8 mouse cellular contexts compared by ENCODE assay signal in the genomic region with DNA sequence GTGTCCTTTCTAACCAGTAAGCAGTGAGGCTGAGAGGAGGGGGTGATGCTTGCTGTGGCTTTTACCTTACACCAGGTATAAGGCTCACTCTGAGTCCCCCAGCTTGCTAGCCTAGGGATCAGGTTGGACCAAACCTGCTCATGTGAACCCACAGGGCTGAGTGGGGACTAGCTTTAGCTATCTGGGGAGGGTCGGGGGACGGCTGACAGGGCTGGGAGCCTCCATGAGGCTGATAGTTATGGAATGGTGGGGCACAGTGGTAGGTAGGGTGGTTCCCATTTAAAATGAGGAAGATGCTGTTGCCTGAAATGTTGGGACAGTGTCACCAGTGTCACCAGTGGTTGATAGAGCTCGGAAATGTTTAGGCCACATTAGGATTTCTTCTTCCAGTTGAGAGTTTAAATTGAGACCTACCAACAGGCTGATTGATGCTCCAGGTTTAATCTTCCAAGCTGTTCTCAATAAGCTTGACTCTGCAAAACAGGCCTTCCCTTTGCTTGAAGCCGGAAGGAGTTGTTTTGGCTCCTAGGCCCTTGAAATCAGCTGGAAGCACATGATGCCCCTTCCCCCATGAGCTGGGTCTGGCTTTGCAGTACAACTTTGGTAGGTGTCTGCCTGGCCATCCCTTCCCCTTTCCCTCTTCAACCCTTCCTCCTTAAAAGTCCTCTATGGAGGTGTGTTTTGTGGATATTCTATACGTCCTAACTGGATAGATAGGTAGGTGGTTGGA. TPM values are rescaled to one million over a fixed set of nuclear protein-coding genes. Genes with fewer than 3 reads are reported as not detected.
DNase-seq lines count a peak whose midpoint lies in the region; ATAC-seq and TF ChIP-seq lines count a peak whose summit lies in the region.

No protein-coding gene starts in this region.

- H3K27ac ChIP-seq in cerebellum, adult 2 months (ENCODE audit: insufficient read depth, low read length), result peak overlapping the region; percentile 10; the same call in 1 of the 2 replicates
- no peak overlapping the region for H3K27ac ChIP-seq in hindbrain, embryonic 11.5 days (ENCODE audit: low read depth, low read length)
- H3K27ac ChIP-seq in liver, embryonic 15.5 days (replicated peaks), result no peak overlapping the region

- peak overlapping the region; percentile 87 for H3K9ac ChIP-seq in hindbrain, embryonic 11.5 days (ENCODE audit: low read depth, low read length)
- H3K9ac ChIP-seq in liver, embryonic 15.5 days, result no peak overlapping the region

- ATAC-seq in hindbrain, embryonic 11.5 days (ENCODE audit: low FRiP score), result no peak
- ATAC-seq in liver, embryonic 15.5 days (ENCODE audit: insufficient read depth), result no peak

- TF ChIP-seq CTCF in cerebellum, adult 2 months (IDR thresholded peaks at IDR 0.05; ENCODE audit: borderline replicate concordance, insufficient read depth, low read depth, low read length), result no peak

- peak overlapping the region; percentile 79 for H3K4me3 ChIP-seq in cerebellum, adult 2 months (replicated peaks; ENCODE audit: insufficient read depth, low read depth, low read length)
- H3K4me3 ChIP-seq in hindbrain, embryonic 11.5 days (ENCODE audit: low read depth, low read length), result peak overlapping the region; percentile 67
- peak overlapping the region; percentile 72 for H3K4me3 ChIP-seq in liver, embryonic 15.5 days (replicated peaks)

- peak overlapping the region; percentile 93 for H3K4me2 ChIP-seq in hindbrain, embryonic 11.5 days (replicated peaks; ENCODE audit: low read depth, low read length)
- peak overlapping the region; percentile 86 for H3K4me2 ChIP-seq in liver, embryonic 15.5 days

- H3K4me1 ChIP-seq in cerebellum, adult 2 months (ENCODE audit: control insufficient read depth, insufficient read depth, low read length), result 0 out of 2 replicates have a peak, but pooled peaks cover 4% of the 10 kb centered on the region
- H3K4me1 ChIP-seq in hindbrain, embryonic 11.5 days (replicated peaks; ENCODE audit: control insufficient read depth, insufficient read depth, low read length), result peaks cover 6% of the 10 kb centered on the region; the same call in 1 of the 2 replicates
- H3K4me1 ChIP-seq in liver, embryonic 15.5 days (replicated peaks), result peaks cover 30% of the 10 kb centered on the region

- no peaks in the 10 kb centered on the region for H3K27me3 ChIP-seq in cerebellum, adult 2 months (ENCODE audit: control insufficient read depth, insufficient read depth, low read length)
- no peaks in the 10 kb centered on the region for H3K27me3 ChIP-seq in hindbrain, embryonic 11.5 days (ENCODE audit: control insufficient read depth, insufficient read depth, low read length)
- H3K27me3 ChIP-seq in liver, embryonic 15.5 days, result peaks cover 33% of the 10 kb centered on the region

- no peak for TF ChIP-seq POLR2A in cerebellum, adult 2 months (IDR thresholded peaks at IDR 0.05; ENCODE audit: borderline replicate concordance, insufficient read depth, low read length)

- no peaks in the 10 kb centered on the region for H3K36me3 ChIP-seq in hindbrain, embryonic 11.5 days (ENCODE audit: control insufficient read depth, insufficient read depth, low read length)
- no peaks in the 10 kb centered on the region for H3K36me3 ChIP-seq in liver, embryonic 15.5 days (replicated peaks)

- whole genome bisulfite sequencing in cerebellum, adult 2 months, result 9% methylated on average over 5 of the region's 5 CpGs
- WGBS in hindbrain, embryonic 11.5 days, result 65% methylated on average over 5 of the region's 5 CpGs
- WGBS in liver, embryonic 15.5 days (ENCODE audit: insufficient replicate concordance), result 59% methylated on average over 5 of the region's 5 CpGs

- no peak for DNase-seq in cerebellum, adult 2 months
- DNase-seq in cerebellum, adult 11-12 months, result no peak
- peak; percentile 45 for DNase-seq in brain, adult 2 months (ENCODE audit: low read depth, low spot score)
- no peak for DNase-seq in hindbrain, embryonic 11.5 days (ENCODE audit: low spot score)
- DNase-seq in yolk sac, embryonic 10.5 days (ENCODE audit: low spot score), result peak; percentile 24
- no peak for DNase-seq in urinary bladder, postnatal 14 days (ENCODE audit: low spot score)
- no peak for DNase-seq in cerebellum, adult 9-11 months

- H3K9me3 ChIP-seq in hindbrain, embryonic 11.5 days (ENCODE audit: control insufficient read depth, low read length), result no peaks in the 10 kb centered on the region
- H3K9me3 ChIP-seq in liver, embryonic 15.5 days (replicated peaks), result no peaks in the 10 kb centered on the region

RNA-seq across cellular contexts. Expression of a gene that starts 1.8 kb away (rescaled TPM):
- 52.2 and 53.2 TPM in 2 replicates for polyA plus RNA-seq in cerebellum, adult 2 months (2012; rRNA removed)
- polyA plus RNA-seq in hindbrain, embryonic 11.5 days (2014; fragmentation: Nextera tagmentation; extraction: Ambion mirVana), result 13.7 and 18.6 TPM in 2 replicates
- 2.7 and 3.7 TPM in 2 replicates for polyA plus RNA-seq in liver, embryonic 15.5 days (2015; fragmentation: Nextera tagmentation; extraction: Ambion mirVana)

Comparison
In these comparisons a context has a peak if more than half of its experiments do, and no peak if none do; other contexts are left out.
1. DNase-seq: peak in brain, adult 2 months (single experiment) and yolk sac, embryonic 10.5 days (single experiment); none in cerebellum, adult 2 months (0 of 2), cerebellum, adult 11-12 months (single experiment), hindbrain, embryonic 11.5 days (single experiment), urinary bladder, postnatal 14 days (single experiment) and cerebellum, adult 9-11 months (single experiment).
2. Peak in every context shown above with its lines, with median percentiles within 50 percentile points of each other: H3K4me3 ChIP-seq.